Mouse (Mus musculus) lung, postnatal 25 days (tissue): ENCODE measurements around the gene Nsdhl.
A peak's percentile ranks its signal among the peaks of the same experiment; 100 is the strongest.

ENCODE experiments used
- DNase-seq: peaks from one replicate; pipeline ENCODE4 v3.0.0; 2022; ENCODE audit warnings: low spot score

Gene Nsdhl

DNA sequence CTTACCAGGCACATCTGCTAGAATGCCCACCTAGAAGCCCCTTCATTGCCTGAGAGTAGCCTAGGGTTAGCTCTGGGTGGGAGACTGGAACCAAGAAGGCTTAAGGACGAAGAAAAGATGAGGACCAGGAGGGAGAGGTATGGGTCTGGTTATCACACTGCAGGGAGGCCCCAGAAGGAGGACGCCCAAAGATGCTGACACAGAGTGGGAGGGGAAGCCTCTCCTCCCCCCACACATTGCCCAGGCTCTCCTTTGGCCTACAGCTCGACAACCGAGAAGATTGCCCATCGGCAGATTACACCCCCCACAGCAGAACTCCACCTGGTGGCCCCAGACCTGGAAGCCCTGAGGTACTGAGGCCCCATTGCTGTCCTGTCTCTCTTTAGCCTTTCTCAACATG is 84.8 kb downstream of the Nsdhl start:
- no peak for DNase-seq

GRCm38 (mm10) chrX:73005678-73006077 is 87.3 kb downstream of the Nsdhl start:
- DNase-seq = no peak

- DNase-seq = peak; percentile 94
Observed at GRCm38 (mm10) chrX:73007597-73008479, 89.5 kb downstream of the Nsdhl start.
